Mouse (Mus musculus) C2C12 (cell line): ENCODE data around the gene Msi2. TPM values are rescaled to one million over a fixed set of nuclear protein-coding genes. Genes with fewer than 3 reads are reported as not detected.

Source experiments
- H3K27me3 ChIP-seq: one replicate; pipeline ENCODE4 v1.6.1; 2011; ENCODE audit not compliant: control insufficient read depth, insufficient read depth, insufficient read length
- H3K36me3 ChIP-seq: one replicate; pipeline ENCODE4 v1.6.1; 2011; ENCODE audit not compliant: control insufficient read depth, insufficient read depth
- H3K4me3 ChIP-seq: one replicate; pipeline ENCODE4 v1.5.1; 2011; ENCODE audit warnings: mild to moderate bottlenecking, control low read depth; ENCODE audit not compliant: poor library complexity, insufficient read depth, severe bottlenecking
- H3K79me2 ChIP-seq: one replicate; pipeline ENCODE4 v1.6.1; 2011; ENCODE audit not compliant: control insufficient read depth, insufficient read depth
- H3K79me3 ChIP-seq: one replicate; pipeline ENCODE4 v1.6.1; 2011; ENCODE audit warnings: low read depth, control low read depth
- H3ac ChIP-seq: one replicate; pipeline ENCODE3; 2011; ENCODE audit warnings: low read depth; ENCODE audit not compliant: control insufficient read depth, insufficient read length
- CEBPB ChIP-seq: IDR thresholded peaks from one replicate; pipeline ENCODE4 v1.6.1; 2011; ENCODE audit warnings: low read depth, mild to moderate bottlenecking, control low read depth, moderate library complexity
- CTCF ChIP-seq: IDR thresholded peaks from one replicate; pipeline ENCODE4 v1.5.1; 2011; ENCODE audit not compliant: control insufficient read depth, insufficient read depth, insufficient read length
- FOSL1 ChIP-seq: IDR thresholded peaks from one replicate; pipeline ENCODE4 v1.8.0; 2011; ENCODE audit warnings: mild to moderate bottlenecking, low read length; ENCODE audit not compliant: poor library complexity, insufficient read depth, severe bottlenecking
- MAX ChIP-seq: IDR thresholded peaks from one replicate; pipeline ENCODE4 v1.6.1; 2011; ENCODE audit warnings: mild to moderate bottlenecking, control low read depth
- MYOD1 ChIP-seq: IDR thresholded peaks from one replicate; pipeline ENCODE4 v1.6.1; 2011; ENCODE audit warnings: low read depth; ENCODE audit not compliant: control insufficient read depth, insufficient read length
- MYOG ChIP-seq: IDR thresholded peaks from one replicate; pipeline ENCODE4 v1.6.1; 2011; ENCODE audit not compliant: control insufficient read depth, insufficient read length; ENCODE audit errors: extremely low read depth
- USF1 ChIP-seq: IDR thresholded peaks from one replicate; pipeline ENCODE4 v1.6.1; 2011; ENCODE audit warnings: low read depth, mild to moderate bottlenecking, control low read depth, moderate library complexity
- polyA plus RNA-seq: library from polyadenylated mRNA; unstranded; fragments of >200 nt; fragmentation: generic; extraction: Trizol; gene quantifications from one replicate; pipeline ENCODE4 v1.2.1, GENCODE M21; 2012; ENCODE audit warnings: missing spikeins

The Msi2 gene
- polyA plus RNA-seq, 1 experiment: 8.4 TPM

DNA sequence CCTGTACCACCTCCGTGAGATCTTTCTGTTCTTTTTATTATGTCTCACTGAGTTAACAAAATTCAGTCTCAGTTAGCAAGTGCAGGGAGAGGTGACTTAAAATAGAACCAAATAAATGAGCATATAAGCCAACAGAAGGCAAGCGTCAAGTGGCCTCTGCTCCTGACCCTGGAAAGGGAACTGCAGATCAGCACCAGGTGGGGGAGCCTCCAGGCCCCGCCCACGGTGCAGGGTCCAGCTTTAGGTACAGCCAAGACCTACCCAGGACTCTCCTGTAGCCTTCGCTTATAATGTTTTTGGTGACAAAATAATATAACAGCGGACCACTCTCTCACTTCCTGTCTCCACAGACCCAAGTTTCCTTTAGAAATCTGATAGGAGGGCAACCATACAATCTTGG lies 94.6 kb downstream of the Msi2 start:
- Histone ChIP-seq H3K79me2 (peaks cover 2% of the 10 kb centered on the region), H3K27me3 (no peaks in the 10 kb centered on the region), H3K4me3 (no peak overlapping the region), H3K79me3 (peaks cover under 1% of the 10 kb centered on the region), H3ac (no peak overlapping the region), H3K36me3 (no peaks in the 10 kb centered on the region)
- TF ChIP-seq FOSL1 (no peak), CEBPB (no peak), MAX (no peak), MYOD1 (no peak), USF1 (no peak), MYOG (no peak), CTCF (no peak)

DNA sequence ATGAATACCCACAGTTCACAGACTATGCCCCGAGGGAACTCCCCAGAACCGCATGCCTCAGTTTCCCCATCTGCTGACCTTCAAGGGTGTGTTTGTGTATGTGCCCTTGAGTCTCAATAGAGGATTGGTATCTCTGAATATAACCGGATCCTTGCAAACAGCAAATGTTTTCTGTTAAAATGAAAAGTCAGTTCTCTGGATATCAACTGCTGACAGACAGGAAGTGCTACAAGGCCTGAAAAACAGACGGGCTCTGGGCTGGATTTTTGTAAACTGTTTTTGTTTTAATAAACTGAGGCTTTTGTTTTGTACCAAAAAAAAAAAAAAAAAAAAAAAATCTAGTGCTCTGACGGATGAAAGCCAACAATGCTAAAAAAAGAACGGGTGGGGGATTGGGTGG lies 95.8 kb downstream of the Msi2 start:
- no peak overlapping the region for H3K4me3 ChIP-seq
- no peaks in the 10 kb centered on the region for H3K27me3 ChIP-seq
- no peaks in the 10 kb centered on the region for H3K79me3 ChIP-seq
- TF ChIP-seq MAX (no peak), MYOD1 (no peak), FOSL1 (no peak), CTCF (no peak), MYOG (no peak), USF1 (no peak), CEBPB (no peak)
- H3K79me2 ChIP-seq: no peaks in the 10 kb centered on the region
- H3K36me3 ChIP-seq: no peaks in the 10 kb centered on the region
- H3ac ChIP-seq: no peak overlapping the region

DNA sequence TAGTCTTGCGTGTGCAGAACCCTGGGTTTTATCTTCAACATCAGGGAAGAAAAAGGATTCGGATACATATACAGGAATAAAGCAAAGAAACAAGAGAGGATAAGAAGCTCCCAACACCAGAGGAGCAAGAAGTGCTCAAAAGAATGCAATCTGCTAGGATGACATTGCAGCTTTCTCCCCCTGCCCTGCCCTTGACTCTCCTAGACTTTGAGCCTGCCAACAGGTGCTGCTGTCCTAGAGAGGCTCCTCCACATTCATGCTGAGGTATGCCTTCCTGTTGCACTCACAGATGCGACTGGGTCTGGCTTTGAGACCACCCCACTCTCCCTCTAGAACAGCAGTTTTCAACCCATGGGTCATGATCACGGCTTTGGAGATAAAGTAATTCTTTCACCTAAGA lies 96.5 kb downstream of the Msi2 start:
- no peak for TF ChIP-seq FOSL1
- TF ChIP-seq USF1: no peak
- no peak for TF ChIP-seq MAX
- TF ChIP-seq MYOG: no peak
- no peak for TF ChIP-seq MYOD1
- TF ChIP-seq CEBPB: no peak
- no peak for TF ChIP-seq CTCF

DNA sequence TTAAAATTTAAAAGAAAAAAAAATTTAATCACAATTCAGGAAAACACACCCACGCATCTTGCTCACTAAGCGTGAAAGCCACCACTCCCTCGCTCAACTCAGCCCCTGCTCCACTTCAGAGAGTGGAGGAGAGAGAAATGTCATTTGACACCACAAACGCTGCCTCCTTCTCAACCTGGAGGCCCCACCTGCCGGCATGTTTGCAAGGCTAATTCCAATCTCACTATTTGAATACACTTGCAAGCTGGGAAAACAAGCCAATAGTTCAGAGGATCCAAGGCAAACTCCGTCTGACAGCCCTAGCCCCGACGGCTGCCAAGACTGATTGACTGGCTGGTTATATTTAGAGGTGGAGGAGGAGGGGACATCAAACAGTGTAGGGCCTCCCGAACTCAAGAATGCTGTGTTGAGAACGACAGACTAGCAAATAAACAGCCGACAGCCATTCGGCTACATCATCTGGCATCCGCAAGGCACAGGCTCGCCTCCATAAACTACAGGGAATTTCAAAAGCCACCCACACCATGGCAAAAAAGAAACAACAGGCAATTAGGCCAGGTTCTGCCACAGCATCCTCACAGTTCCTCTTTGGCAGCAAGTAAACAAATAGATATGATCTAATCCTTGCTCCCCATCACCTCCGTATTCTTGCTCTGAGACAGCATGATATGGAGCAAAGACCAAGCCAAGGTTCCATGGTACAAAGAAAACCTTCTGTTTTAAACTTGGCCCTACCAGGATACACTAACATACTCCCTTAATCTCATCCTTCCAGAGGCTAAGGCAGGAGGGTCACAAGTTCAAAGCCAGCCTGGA lies 97.9 kb downstream of the Msi2 start:
- Histone ChIP-seq H3K79me2 (no peaks in the 10 kb centered on the region), H3K27me3 (no peaks in the 10 kb centered on the region), H3K79me3 (no peaks in the 10 kb centered on the region), H3ac (no peak overlapping the region), H3K4me3 (no peak overlapping the region), H3K36me3 (no peaks in the 10 kb centered on the region)
- TF ChIP-seq MAX (no peak), FOSL1 (no peak), MYOD1 (no peak), MYOG (no peak), USF1 (no peak), CTCF (no peak), CEBPB (no peak)

More for the DNA sequence above, 96.5 kb downstream of the Msi2 start:
- H3K4me3 ChIP-seq: no peak overlapping the region
- no peaks in the 10 kb centered on the region for H3K79me2 ChIP-seq
- H3K27me3 ChIP-seq: no peaks in the 10 kb centered on the region
- no peaks in the 10 kb centered on the region for H3K79me3 ChIP-seq
- no peaks in the 10 kb centered on the region for H3K36me3 ChIP-seq
- H3ac ChIP-seq: no peak overlapping the region

DNA sequence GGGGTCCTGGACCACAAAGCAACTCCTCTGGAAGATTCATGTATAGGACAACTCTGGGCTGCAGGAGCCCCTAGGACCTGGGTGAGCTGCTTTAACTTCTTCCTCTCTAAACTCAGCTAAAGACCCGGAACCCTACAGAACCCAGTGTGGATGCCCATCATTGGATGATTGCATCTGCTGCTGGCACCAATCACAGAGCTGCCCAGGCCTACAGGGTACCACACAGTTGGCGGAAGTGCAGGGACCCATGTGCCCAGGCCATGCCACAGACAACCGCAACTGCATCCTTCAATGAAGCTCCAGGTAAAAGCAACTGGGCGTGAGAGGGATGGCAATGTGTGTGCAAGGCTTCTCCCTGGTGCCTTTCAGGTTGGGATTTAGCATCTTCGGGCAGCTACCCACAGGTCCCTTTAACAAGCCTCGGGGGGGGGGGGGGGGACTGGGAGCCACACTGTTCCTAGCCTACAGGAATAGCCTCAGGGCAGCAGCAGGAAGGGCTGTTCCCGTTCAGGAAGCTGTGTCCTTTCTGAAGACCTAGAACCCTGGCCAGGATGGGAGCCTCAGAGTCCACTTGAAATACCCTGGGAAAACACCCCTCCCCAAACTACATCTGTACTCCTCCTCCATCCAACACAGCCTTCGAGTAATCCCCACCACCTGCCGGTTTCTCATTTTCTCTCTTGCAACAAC lies 98.7 kb downstream of the Msi2 start:
- H3K36me3 ChIP-seq: no peaks in the 10 kb centered on the region
- no peaks in the 10 kb centered on the region for H3K79me3 ChIP-seq
- TF ChIP-seq CEBPB: no peak
- TF ChIP-seq CTCF: no peak
- no peak for TF ChIP-seq FOSL1
- TF ChIP-seq USF1: no peak
- TF ChIP-seq MYOG: no peak
- no peak for TF ChIP-seq MYOD1
- TF ChIP-seq MAX: no peak
- no peak overlapping the region for H3ac ChIP-seq
- H3K79me2 ChIP-seq: no peaks in the 10 kb centered on the region
- H3K4me3 ChIP-seq: no peak overlapping the region
- no peaks in the 10 kb centered on the region for H3K27me3 ChIP-seq
